Mouse (Mus musculus) ES-Bruce4 (cell line): ENCODE data around the gene Astn1. TPM values are rescaled to one million over a fixed set of nuclear protein-coding genes. Genes with fewer than 3 reads are reported as not detected.

Experiments
- H3K27ac ChIP-seq: 2 replicates; pipeline ENCODE4 v1.5.1; 2012; ENCODE audit warnings: low read length, inconsistent platforms; ENCODE audit not compliant: insufficient read depth
- H3K27me3 ChIP-seq: 2 replicates; pipeline ENCODE4 v1.6.1; 2012; ENCODE audit warnings: mild to moderate bottlenecking, low read length, inconsistent platforms; ENCODE audit not compliant: control insufficient read depth, poor library complexity, insufficient read depth, severe bottlenecking
- H3K36me3 ChIP-seq: 2 replicates; pipeline ENCODE4 v1.6.1; 2012; ENCODE audit warnings: inconsistent platforms, mild to moderate bottlenecking, low read length, moderate library complexity; ENCODE audit not compliant: control insufficient read depth, poor library complexity, insufficient read depth, severe bottlenecking
- H3K4me1 ChIP-seq: one replicate; pipeline ENCODE4 v1.8.1; 2011; ENCODE audit warnings: low read length; ENCODE audit not compliant: control insufficient read depth, insufficient read depth
- H3K4me3 ChIP-seq: 2 replicates; pipeline ENCODE4 v1.5.1; 2011; ENCODE audit warnings: low read depth, mild to moderate bottlenecking, low read length
- H3K9ac ChIP-seq: 2 replicates; pipeline ENCODE4 v1.6.1; 2012; ENCODE audit warnings: low read depth, mild to moderate bottlenecking, inconsistent platforms; ENCODE audit not compliant: poor library complexity, severe bottlenecking
- H3K9me3 ChIP-seq: replicated peaks from 2 replicates; pipeline ENCODE4 v1.6.1; 2012; ENCODE audit warnings: mild to moderate bottlenecking, low read length, inconsistent platforms; ENCODE audit not compliant: control insufficient read depth, poor library complexity, insufficient read depth, severe bottlenecking
- CTCF ChIP-seq: IDR thresholded peaks from one replicate; pipeline ENCODE4 v1.8.1; 2011; ENCODE audit warnings: low read depth, low read length
- EP300 ChIP-seq: IDR thresholded peaks from 2 replicates; pipeline ENCODE4 v1.6.1; 2011; ENCODE audit warnings: low read depth, low read length; ENCODE audit not compliant: insufficient read depth
- POLR2A ChIP-seq: IDR thresholded peaks from one replicate; pipeline ENCODE4 v1.8.1; 2011; ENCODE audit warnings: low read length; ENCODE audit not compliant: insufficient read depth
- polyA plus RNA-seq: library from polyadenylated mRNA; stranded (reverse); fragments of >200 nt; gene quantifications from 2 replicates; pipeline ENCODE4 v1.2.4, GENCODE M21; 2011; ENCODE audit warnings: low read depth; ENCODE audit not compliant: missing spikeins, insufficient read depth, insufficient read length

Astn1 gene
- polyA plus RNA-seq, 1 experiment, result 0.33 TPM

GRCm38 (mm10) chr1:158383210-158383609, 21.1 kb downstream of the Astn1 start:
- no peaks in the 10 kb centered on the region for H3K36me3 ChIP-seq
- no peaks in the 10 kb centered on the region for H3K9me3 ChIP-seq
- H3K4me1 ChIP-seq, result no peaks in the 10 kb centered on the region
- H3K9ac ChIP-seq, result no peak overlapping the region
- H3K27ac ChIP-seq, result no peak overlapping the region
- no peak for TF ChIP-seq EP300
- no peak for TF ChIP-seq CTCF
- TF ChIP-seq POLR2A, result no peak
- 0 out of 2 replicates have a peak, but pooled peaks cover 2% of the 10 kb centered on the region for H3K27me3 ChIP-seq
- no peak overlapping the region for H3K4me3 ChIP-seq

GRCm38 (mm10) chr1:158385311-158385710, 23.2 kb downstream of the Astn1 start:
- Histone ChIP-seq H3K36me3 (no peaks in the 10 kb centered on the region), H3K4me3 (no peak overlapping the region), H3K9me3 (no peaks in the 10 kb centered on the region), H3K27me3 (0 out of 2 replicates have a peak, but pooled peaks cover 2% of the 10 kb centered on the region), H3K9ac (no peak overlapping the region), H3K4me1 (no peaks in the 10 kb centered on the region), H3K27ac (no peak overlapping the region)
- TF ChIP-seq POLR2A (no peak), EP300 (no peak), CTCF (no peak)

GRCm38 (mm10) chr1:158386781-158387180, 24.7 kb downstream of the Astn1 start:
- no peaks in the 10 kb centered on the region for H3K36me3 ChIP-seq
- H3K27me3 ChIP-seq, result 0 out of 2 replicates have a peak, but pooled peaks cover 2% of the 10 kb centered on the region
- no peaks in the 10 kb centered on the region for H3K9me3 ChIP-seq
- H3K4me3 ChIP-seq, result no peak overlapping the region
- H3K4me1 ChIP-seq, result no peaks in the 10 kb centered on the region
- no peak overlapping the region for H3K9ac ChIP-seq
- no peak overlapping the region for H3K27ac ChIP-seq
- TF ChIP-seq POLR2A (no peak), CTCF (no peak), EP300 (no peak)

- Histone ChIP-seq H3K4me3 (no peak overlapping the region), H3K27ac (no peak overlapping the region), H3K4me1 (no peaks in the 10 kb centered on the region), H3K9ac (no peak overlapping the region), H3K36me3 (no peaks in the 10 kb centered on the region), H3K9me3 (no peaks in the 10 kb centered on the region), H3K27me3 (no peaks in the 10 kb centered on the region)
- TF ChIP-seq POLR2A, result no peak
- no peak for TF ChIP-seq CTCF
- no peak for TF ChIP-seq EP300
Observed at GRCm38 (mm10) chr1:158388995-158389394, 26.9 kb downstream of the Astn1 start.

- no peak overlapping the region for H3K9ac ChIP-seq
- H3K4me1 ChIP-seq, result no peaks in the 10 kb centered on the region
- H3K27ac ChIP-seq, result no peak overlapping the region
- H3K4me3 ChIP-seq, result no peak overlapping the region
- no peak for TF ChIP-seq EP300
- no peak for TF ChIP-seq POLR2A
- no peak for TF ChIP-seq CTCF
- no peaks in the 10 kb centered on the region for H3K27me3 ChIP-seq
- H3K36me3 ChIP-seq, result no peaks in the 10 kb centered on the region
- H3K9me3 ChIP-seq, result no peaks in the 10 kb centered on the region
Observed at GRCm38 (mm10) chr1:158390693-158391092, 28.6 kb downstream of the Astn1 start.

- H3K9ac ChIP-seq, result no peak overlapping the region
- no peaks in the 10 kb centered on the region for H3K36me3 ChIP-seq
- TF ChIP-seq POLR2A, result no peak
- TF ChIP-seq EP300, result no peak
- no peak for TF ChIP-seq CTCF
- no peak overlapping the region for H3K27ac ChIP-seq
- no peaks in the 10 kb centered on the region for H3K27me3 ChIP-seq
- no peaks in the 10 kb centered on the region for H3K4me1 ChIP-seq
- H3K4me3 ChIP-seq, result no peak overlapping the region
- no peaks in the 10 kb centered on the region for H3K9me3 ChIP-seq
Observed at GRCm38 (mm10) chr1:158397058-158397457, 35.0 kb downstream of the Astn1 start.
